Mouse (Mus musculus) CH12.LX (cell line): Measurements from ENCODE around the gene Smpd1. TPM values are rescaled to one million over a fixed set of nuclear protein-coding genes. Genes with fewer than 3 reads are reported as not detected.

ENCODE experiments used
- DNase-seq: peaks from one replicate; pipeline ENCODE4 v3.0.0-alpha.2; 2013; ENCODE audit errors: extremely low read depth
- H3K27ac ChIP-seq: 2 replicates; pipeline ENCODE4 v1.5.1; 2012; ENCODE audit warnings: low read depth, mild to moderate bottlenecking, control low read depth, moderate library complexity; ENCODE audit not compliant: insufficient read depth
- H3K27me3 ChIP-seq: replicated peaks from 2 replicates; pipeline ENCODE3; 2012; ENCODE audit warnings: inconsistent platforms
- H3K36me3 ChIP-seq, 2 experiments: replicated peaks in 1 of 2; 2 replicates each; pipeline versions ENCODE3 to v1.6.1; 2012; ENCODE audit warnings: inconsistent platforms in 1 of 2, low read length in 1 of 2, mild to moderate bottlenecking in 1 of 2, mixed read lengths in 1 of 2, moderate library complexity in 1 of 2; ENCODE audit not compliant: control insufficient read depth in 1 of 2, insufficient read depth in 1 of 2
- H3K4me1 ChIP-seq, 2 experiments: 2 replicates each; pipeline ENCODE4 v1.6.1; 2012; ENCODE audit warnings: inconsistent platforms in 1 of 2, moderate library complexity in 1 of 2; ENCODE audit not compliant: insufficient read depth in 2 of 2, control insufficient read depth in 1 of 2
- H3K4me2 ChIP-seq: 2 replicates; pipeline ENCODE4 v1.6.1; 2012; ENCODE audit warnings: low read depth, mild to moderate bottlenecking, control low read depth; ENCODE audit not compliant: poor library complexity, insufficient read depth, severe bottlenecking
- H3K4me3 ChIP-seq, 3 experiments: fragments of 150-350 bp in 1 of 3; sonication (generic) in 1 of 3; replicated peaks in 1 of 3; 2 replicates each; pipeline versions ENCODE3 to v1.5.1; 2011 to 2012; ENCODE audit warnings: low read depth in 2 of 3, low read length in 2 of 3, mild to moderate bottlenecking in 2 of 3, moderate library complexity in 2 of 3, control low read depth in 1 of 3, improper control_type of control experiment in 1 of 3, inconsistent platforms in 1 of 3, mixed read lengths in 1 of 3; ENCODE audit not compliant: poor library complexity in 1 of 3
- H3K79me2 ChIP-seq: replicated peaks from 2 replicates; pipeline ENCODE4 v1.6.1; 2012; ENCODE audit warnings: mild to moderate bottlenecking, moderate library complexity; ENCODE audit not compliant: control insufficient read depth, poor library complexity, insufficient read depth, severe bottlenecking; ENCODE audit errors: extremely low read depth
- H3K9ac ChIP-seq: 2 replicates; pipeline ENCODE4 v1.6.1; 2012; ENCODE audit warnings: low read depth, mild to moderate bottlenecking, control low read depth, moderate library complexity; ENCODE audit not compliant: insufficient read depth
- H3K9me3 ChIP-seq: replicated peaks from 2 replicates; pipeline ENCODE3; 2012; ENCODE audit warnings: low read length, inconsistent platforms, mixed read lengths
- BHLHE40 ChIP-seq: IDR thresholded peaks from 2 replicates; pipeline ENCODE4 v1.6.1; 2011; ENCODE audit warnings: mild to moderate bottlenecking, low read depth, low read length, improper control_type of control experiment
- CHD1 ChIP-seq: IDR thresholded peaks from 2 replicates; pipeline ENCODE4 v1.6.1; 2012; ENCODE audit warnings: low read depth, low read length, improper control_type of control experiment, inconsistent platforms
- CHD2 ChIP-seq: IDR thresholded peaks from 2 replicates; pipeline ENCODE4 v1.6.1; 2011; ENCODE audit warnings: low read length, improper control_type of control experiment
- E2F4 ChIP-seq: IDR thresholded peaks from 2 replicates; pipeline ENCODE4 v1.6.1; 2011; ENCODE audit warnings: low read depth, low read length, improper control_type of control experiment; ENCODE audit not compliant: insufficient replicate concordance
- ELF1 ChIP-seq: IDR thresholded peaks from 2 replicates; pipeline ENCODE4 v1.6.1; 2014; ENCODE audit warnings: low read depth, mild to moderate bottlenecking, inconsistent platforms, low read length, improper control_type of control experiment
- ETS1 ChIP-seq: conservative IDR thresholded peaks from 2 replicates; pipeline ENCODE4 v1.6.1; 2012; ENCODE audit warnings: low read depth, mild to moderate bottlenecking, inconsistent platforms, low read length, improper control_type of control experiment, moderate library complexity
- IRF4 ChIP-seq: IDR thresholded peaks from 2 replicates; pipeline ENCODE4 v1.6.1; 2014; ENCODE audit warnings: low read depth, mild to moderate bottlenecking, inconsistent platforms, low read length, improper control_type of control experiment
- JUN ChIP-seq: IDR thresholded peaks from 2 replicates; pipeline ENCODE4 v1.6.1; 2011; ENCODE audit warnings: low read depth, mild to moderate bottlenecking, low read length, improper control_type of control experiment, moderate library complexity; ENCODE audit not compliant: insufficient read depth
- JUND ChIP-seq: conservative IDR thresholded peaks from 2 replicates; pipeline ENCODE4 v1.6.1; 2011; ENCODE audit warnings: low read depth, low read length, improper control_type of control experiment
- KAT2A ChIP-seq: IDR thresholded peaks from 2 replicates; pipeline ENCODE4 v1.6.1; 2012; ENCODE audit warnings: low read length, improper control_type of control experiment, inconsistent platforms; ENCODE audit not compliant: insufficient replicate concordance
- MAFK ChIP-seq: IDR thresholded peaks from 2 replicates; pipeline ENCODE4 v1.6.1; 2011; ENCODE audit warnings: low read length, improper control_type of control experiment; ENCODE audit not compliant: insufficient replicate concordance
- MAX ChIP-seq: IDR thresholded peaks from 2 replicates; pipeline ENCODE4 v1.6.1; 2011; ENCODE audit warnings: low read length, improper control_type of control experiment
- MAZ ChIP-seq: IDR thresholded peaks from 2 replicates; pipeline ENCODE4 v1.6.1; 2012; ENCODE audit warnings: low read depth, mild to moderate bottlenecking, inconsistent platforms, low read length, improper control_type of control experiment, moderate library complexity
- MEF2A ChIP-seq: IDR thresholded peaks from 2 replicates; pipeline ENCODE4 v1.6.1; 2014; ENCODE audit warnings: low read depth, mild to moderate bottlenecking, inconsistent platforms, low read length, improper control_type of control experiment, borderline replicate concordance
- MYC ChIP-seq: IDR thresholded peaks from 2 replicates; pipeline ENCODE4 v1.6.1; 2011; ENCODE audit warnings: low read depth, mild to moderate bottlenecking, improper control_type of control experiment, low read length
- NRF1 ChIP-seq: IDR thresholded peaks from 2 replicates; pipeline ENCODE4 v1.6.1; 2014; ENCODE audit warnings: low read depth, mild to moderate bottlenecking, inconsistent platforms, low read length, improper control_type of control experiment, moderate library complexity
- PAX5 ChIP-seq: IDR thresholded peaks from 2 replicates; pipeline ENCODE4 v1.6.1; 2012; ENCODE audit warnings: low read length, inconsistent platforms, mixed read lengths
- POLR2A ChIP-seq: IDR thresholded peaks from 2 replicates; pipeline ENCODE4 v1.6.1; 2011; ENCODE audit warnings: low read depth, mild to moderate bottlenecking, improper control_type of control experiment, low read length
- POLR2AphosphoS2 ChIP-seq: IDR thresholded peaks from 2 replicates; pipeline ENCODE4 v1.6.1; 2011; ENCODE audit warnings: low read depth, low read length, improper control_type of control experiment
- RAD21 ChIP-seq: IDR thresholded peaks from 2 replicates; pipeline ENCODE4 v1.6.1; 2011; ENCODE audit warnings: low read depth, mild to moderate bottlenecking, low read length, improper control_type of control experiment, moderate library complexity
- RCOR1 ChIP-seq: conservative IDR thresholded peaks from 2 replicates; pipeline ENCODE4 v1.6.1; 2012; ENCODE audit warnings: low read depth, mild to moderate bottlenecking, inconsistent platforms, low read length, improper control_type of control experiment
- SMC3 ChIP-seq: IDR thresholded peaks from 2 replicates; pipeline ENCODE4 v1.6.1; 2011; ENCODE audit warnings: low read depth, low read length, improper control_type of control experiment
- TBP ChIP-seq: conservative IDR thresholded peaks from 2 replicates; pipeline ENCODE4 v1.6.1; 2011; ENCODE audit warnings: low read depth, low read length, improper control_type of control experiment
- UBTF ChIP-seq: IDR thresholded peaks from 2 replicates; pipeline ENCODE4 v1.6.1; 2012; ENCODE audit warnings: low read depth, mild to moderate bottlenecking, inconsistent platforms, low read length, improper control_type of control experiment, moderate library complexity
- USF2 ChIP-seq: conservative IDR thresholded peaks from 2 replicates; pipeline ENCODE4 v1.6.1; 2011; ENCODE audit warnings: low read depth, low read length, improper control_type of control experiment
- ZC3H11A ChIP-seq: IDR thresholded peaks from 2 replicates; pipeline ENCODE4 v1.6.1; 2012; ENCODE audit warnings: low read depth, mild to moderate bottlenecking, inconsistent platforms, low read length, improper control_type of control experiment
- ZKSCAN1 ChIP-seq: IDR thresholded peaks from 2 replicates; pipeline ENCODE4 v1.6.1; 2012; ENCODE audit warnings: low read depth, inconsistent platforms, low read length, improper control_type of control experiment, borderline replicate concordance
- ZMIZ1 ChIP-seq: IDR thresholded peaks from 2 replicates; pipeline ENCODE4 v1.6.1; 2012; ENCODE audit warnings: low read depth, mild to moderate bottlenecking, inconsistent platforms, low read length, improper control_type of control experiment
- ZNF384 ChIP-seq: IDR thresholded peaks from 2 replicates; pipeline ENCODE4 v1.6.1; 2012; ENCODE audit warnings: low read depth, low read length, improper control_type of control experiment, inconsistent platforms
- dilution Hi-C: fragments of 300-500 bp; cut with MboI; formaldehyde crosslinking; loops from 2 replicates; pipeline ENCODE4 v1.14.3; 2020; ENCODE audit warnings: low sequenced_read_pairs; ENCODE audit not compliant: extremely low pct_unique_long_range_greater_than_20kb, extremely low pct_ligation_motif_present
- in situ Hi-C: fragments of 300-500 bp; cut with MboI; formaldehyde crosslinking; loops from 3 replicates; pipeline ENCODE4 v1.14.3; 2019; ENCODE audit warnings: low sequenced_read_pairs, low pct_ligation_motif_present, low pct_unique_long_range_greater_than_20kb, mixed read lengths
- polyA plus RNA-seq: library from polyadenylated mRNA; unstranded; fragments of >175 nt; gene quantifications from 2 replicates; pipeline ENCODE4 v1.2.1, GENCODE M21; 2012; ENCODE audit warnings: low read depth; ENCODE audit not compliant: insufficient read length
- total RNA-seq, 2 experiments: library from RNA; depleted of rRNA; stranded (reverse); fragments of 300-350 nt in 1 of 2; fragments of >200 nt in 1 of 2; gene quantifications; 2 replicates each; pipeline ENCODE4 v1.2.3; 2012 to 2014

The Smpd1 gene
- total and polyA plus RNA-seq, 3 experiments: 16.9 to 22.5 (median 17.9) TPM

- no peak for DNase-seq
- in situ Hi-C loops: no loop called here
- TF ChIP-seq USF2 (no peak), ELF1 (no peak), POLR2AphosphoS2 (no peak), CHD1 (no peak), E2F4 (no peak), JUN (no peak), ZNF384 (no peak), BHLHE40 (no peak), SMC3 (no peak), RAD21 (no peak), MYC (no peak), ZKSCAN1 (no peak), ZC3H11A (no peak), ZMIZ1 (no peak), JUND (no peak), IRF4 (no peak), NRF1 (no peak), POLR2A (no peak), KAT2A (no peak)
- TF ChIP-seq, all 38 proteins: peak for 0
- dilution Hi-C loops: no loop called here
- no peaks in the 10 kb centered on the region for H3K79me2 ChIP-seq
- H3K9ac ChIP-seq: no peak overlapping the region
- H3K36me3 ChIP-seq: no peaks in the 10 kb centered on the region
- H3K27me3 ChIP-seq: peaks cover 11% of the 10 kb centered on the region
- no peak overlapping the region for H3K4me3 ChIP-seq
- no peak overlapping the region for H3K4me2 ChIP-seq
- H3K9me3 ChIP-seq: peaks cover 7% of the 10 kb centered on the region
- H3K27ac ChIP-seq: no peak overlapping the region
- no peaks in the 10 kb centered on the region; a peak in 1 of 4 replicates for H3K4me1 ChIP-seq
Observed at GRCm38 (mm10) chr7:105588325-105588912, 34.3 kb downstream of the Smpd1 start.

- Histone ChIP-seq H3K4me3 (no peak overlapping the region), H3K4me1 (no peaks in the 10 kb centered on the region; a peak in 1 of 4 replicates), H3K79me2 (no peaks in the 10 kb centered on the region), H3K27ac (no peak overlapping the region), H3K36me3 (no peaks in the 10 kb centered on the region), H3K9me3 (no peaks in the 10 kb centered on the region), H3K4me2 (no peak overlapping the region), H3K27me3 (peaks cover 7% of the 10 kb centered on the region), H3K9ac (no peak overlapping the region)
- no peak for DNase-seq
- dilution Hi-C loops (no loop called here), in situ Hi-C loops (no loop called here)
- TF ChIP-seq CHD1 (no peak), KAT2A (no peak), MAFK (no peak), MAZ (no peak), ETS1 (no peak), POLR2AphosphoS2 (no peak), CHD2 (no peak), ZMIZ1 (no peak), ZKSCAN1 (no peak), TBP (no peak), RCOR1 (no peak), MAX (no peak), PAX5 (no peak), MEF2A (no peak), MYC (no peak), ZC3H11A (no peak), UBTF (no peak)
Observed at GRCm38 (mm10) chr7:105590097-105590496, 35.9 kb downstream of the Smpd1 start.
